Mouse (Mus musculus) embryonic facial prominence, embryonic 11.5 days (tissue): Measurements from ENCODE around the gene Erbb3. TPM values are rescaled to one million over a fixed set of nuclear protein-coding genes. Genes with fewer than 3 reads are reported as not detected.
"Not testable (repeated sequence)": the region's sequence is repeated elsewhere in the genome, so short reads cannot be mapped to it uniquely, and the experiment has no call there.

ENCODE experiments used
- ATAC-seq: fragments of 200-750 bp; cut with Nextera tagmentation; replicated peaks from 2 replicates; pipeline ENCODE4 v1.8.0; 2017; ENCODE audit warnings: low read depth; ENCODE audit not compliant: insufficient number of reproducible peaks, low FRiP score, low TSS enrichment
- DNase-seq: peaks from one replicate; pipeline ENCODE4 v3.0.0-alpha.2; 2015; ENCODE audit warnings: low spot score
- H3K27ac ChIP-seq: fragments of 300-500 bp; sonication (generic); replicated peaks from 2 replicates; pipeline ENCODE4 v1.5.1; 2014; ENCODE audit warnings: mild to moderate bottlenecking, low read depth, low read length, control low read depth
- H3K27me3 ChIP-seq: fragments of 300-500 bp; sonication (generic); 2 replicates; pipeline ENCODE4 v1.6.1; 2014; ENCODE audit warnings: mild to moderate bottlenecking, low read length, moderate library complexity, mixed read lengths; ENCODE audit not compliant: control insufficient read depth, insufficient read depth
- H3K36me3 ChIP-seq: fragments of 300-500 bp; sonication (generic); replicated peaks from 2 replicates; pipeline ENCODE4 v1.6.1; 2014; ENCODE audit warnings: low read depth, mild to moderate bottlenecking, low read length, moderate library complexity, mixed read lengths; ENCODE audit not compliant: control insufficient read depth, insufficient read depth
- H3K4me1 ChIP-seq: fragments of 300-500 bp; sonication (generic); 2 replicates; pipeline ENCODE4 v1.6.1; 2014; ENCODE audit warnings: low read length, mixed read lengths; ENCODE audit not compliant: control insufficient read depth, insufficient read depth
- H3K4me2 ChIP-seq: fragments of 300-500 bp; sonication (generic); 2 replicates; pipeline ENCODE4 v1.6.1; 2014; ENCODE audit warnings: low read depth, mild to moderate bottlenecking, control low read depth, low read length, moderate library complexity
- H3K4me3 ChIP-seq: fragments of 300-500 bp; sonication (generic); 2 replicates; pipeline ENCODE4 v1.5.1; 2014; ENCODE audit warnings: low read depth, low read length, control low read depth
- H3K9ac ChIP-seq: fragments of 300-500 bp; sonication (generic); replicated peaks from 2 replicates; pipeline ENCODE4 v1.6.1; 2014; ENCODE audit warnings: mild to moderate bottlenecking, control low read depth, low read length
- H3K9me3 ChIP-seq: fragments of 300-500 bp; sonication (generic); replicated peaks from 2 replicates; pipeline ENCODE4 v1.6.1; 2016; ENCODE audit warnings: mild to moderate bottlenecking, low read length, inconsistent platforms, mixed read lengths; ENCODE audit not compliant: control insufficient read depth
- WGBS: fragments of 180-500 bp; shearing (Covaris S2); extraction: QIAGEN DNeasy Blood & Tissue Kit; methylation state at CpG from one replicate; pipeline ENCODE4 v1.1.7; 2014; 5-methylcytosine and 5-hydroxymethylcytosine counted together
- polyA plus RNA-seq: library from polyadenylated mRNA; unstranded; fragments of >200 nt; fragmentation: Nextera tagmentation; extraction: Ambion mirVana; gene quantifications from 2 replicates; pipeline ENCODE4 v1.2.1, GENCODE M21; 2014

Erbb3 gene
- polyA plus RNA-seq, 1 experiment from 2014 or later = 10.6 TPM

GRCm38 (mm10) chr10:128575063-128575462 is 14.4 kb downstream of the Erbb3 start:
- no peaks in the 10 kb centered on the region for H3K9me3 ChIP-seq
- no peak overlapping the region for H3K4me3 ChIP-seq
- DNase-seq = no peak
- H3K4me1 ChIP-seq = no peaks in the 10 kb centered on the region
- no peak overlapping the region for H3K4me2 ChIP-seq
- WGBS = 93% methylated on average over 2 of the region's 2 CpGs
- H3K27me3 ChIP-seq = no peaks in the 10 kb centered on the region
- no peaks in the 10 kb centered on the region for H3K36me3 ChIP-seq
- no peak overlapping the region for H3K9ac ChIP-seq
- no peak overlapping the region for H3K27ac ChIP-seq
- ATAC-seq = no peak

GRCm38 (mm10) chr10:128565788-128566531 is 23.5 kb downstream of the Erbb3 start, which contains the start of gene Pa2g4:
TSS of gene Pa2g4 (minus strand) at chr10:128565987.
- H3K4me1 ChIP-seq = 0 out of 2 replicates have a peak, but pooled peaks cover 3% of the 10 kb centered on the region
- ATAC-seq = peak; percentile 99
- peak; percentile 100 for DNase-seq
- H3K9ac ChIP-seq = peak within 1 kb of the TSS; percentile 94
- H3K36me3 ChIP-seq = peaks cover 4% of the 10 kb centered on the region
- H3K27ac ChIP-seq = peak within 1 kb of the TSS; percentile 85
- H3K9me3 ChIP-seq = no peaks in the 10 kb centered on the region
- WGBS = under 1% methylated on average over 58 of the region's 58 CpGs
- no peaks in the 10 kb centered on the region for H3K27me3 ChIP-seq
- peak within 1 kb of the TSS; percentile 94 for H3K4me3 ChIP-seq
- peak within 1 kb of the TSS; percentile 90 for H3K4me2 ChIP-seq

GRCm38 (mm10) chr10:128565206-128565787 is 24.2 kb downstream of the Erbb3 start:
- 0 out of 2 replicates have a peak, but pooled peaks cover 3% of the 10 kb centered on the region for H3K4me1 ChIP-seq
- no peaks in the 10 kb centered on the region for H3K9me3 ChIP-seq
- H3K9ac ChIP-seq = peak overlapping the region; percentile 94
- H3K4me2 ChIP-seq = peak overlapping the region; percentile 90
- ATAC-seq (peak; percentile 50), DNase-seq (peak; percentile 45)
- 0% methylated on average over 46 of the region's 46 CpGs for WGBS
- peak overlapping the region; percentile 85 for H3K27ac ChIP-seq
- H3K36me3 ChIP-seq = peaks cover 6% of the 10 kb centered on the region
- peak overlapping the region; percentile 94 for H3K4me3 ChIP-seq
- H3K27me3 ChIP-seq = no peaks in the 10 kb centered on the region

GRCm38 (mm10) chr10:128563544-128563943 is 25.9 kb downstream of the Erbb3 start:
- H3K4me1 ChIP-seq = 0 out of 2 replicates have a peak, but pooled peaks cover 3% of the 10 kb centered on the region
- no peak overlapping the region for H3K27ac ChIP-seq
- no peaks in the 10 kb centered on the region for H3K9me3 ChIP-seq
- DNase-seq (no peak), ATAC-seq (no peak)
- H3K4me3 ChIP-seq = no peak overlapping the region
- no peak overlapping the region for H3K4me2 ChIP-seq
- peaks cover 11% of the 10 kb centered on the region for H3K36me3 ChIP-seq
- 86% methylated on average over 6 of the region's 6 CpGs for WGBS
- peak overlapping the region; percentile 5; the same call in 1 of the 2 replicates for H3K9ac ChIP-seq
- no peaks in the 10 kb centered on the region for H3K27me3 ChIP-seq

- H3K9me3 ChIP-seq = no peaks in the 10 kb centered on the region
- ATAC-seq (no peak), DNase-seq (peak; percentile 19)
- no peak overlapping the region for H3K4me3 ChIP-seq
- no peak overlapping the region for H3K27ac ChIP-seq
- H3K4me2 ChIP-seq = no peak overlapping the region
- H3K36me3 ChIP-seq = peaks cover 7% of the 10 kb centered on the region
- H3K9ac ChIP-seq = no peak overlapping the region
- H3K4me1 ChIP-seq = no peaks in the 10 kb centered on the region
- 75% methylated on average over 6 of the region's 6 CpGs for WGBS
- H3K27me3 ChIP-seq = no peaks in the 10 kb centered on the region
These were observed 32.5 kb downstream of the Erbb3 start for GRCm38 (mm10) chr10:128556963-128557362.

- DNase-seq = no peak
- Histone ChIP-seq H3K27ac (no peak overlapping the region), H3K4me1 (no peaks in the 10 kb centered on the region), H3K36me3 (peaks cover 7% of the 10 kb centered on the region), H3K4me2 (no peak overlapping the region), H3K9ac (no peak overlapping the region), H3K9me3 (no peaks in the 10 kb centered on the region), H3K27me3 (no peaks in the 10 kb centered on the region), H3K4me3 (no peak overlapping the region)
- no peak for ATAC-seq
These were observed 33.2 kb downstream of the Erbb3 start for GRCm38 (mm10) chr10:128556286-128556685.

- 85% methylated on average over 1 of the region's 1 CpGs for WGBS
- DNase-seq = not testable (repeated sequence)
These were observed 33.9 kb downstream of the Erbb3 start for GRCm38 (mm10) chr10:128555567-128555966.

More at GRCm38 (mm10) chr10:128555567-128555966, 33.9 kb downstream of the Erbb3 start:
- H3K36me3 ChIP-seq, H3K27me3 ChIP-seq, H3K27ac ChIP-seq, H3K4me2 ChIP-seq, H3K4me1 ChIP-seq, H3K9me3 ChIP-seq, H3K4me3 ChIP-seq, H3K9ac ChIP-seq, ATAC-seq: not testable (repeated sequence)
